8 mouse cellular contexts compared by ENCODE assay signal in genomic region chr10:79873715-79874289, GRCm38 (mm10). TPM values are rescaled to one million over a fixed set of nuclear protein-coding genes. Genes with fewer than 3 reads are reported as not detected.
A peak's percentile ranks its signal among the peaks of the same experiment; 100 is the strongest.
DNase-seq lines count a peak whose midpoint lies in the region; ATAC-seq and TF ChIP-seq lines count a peak whose summit lies in the region.

No protein-coding gene starts in this region.

- peaks cover 21% of the 10 kb centered on the region for H3K4me1 ChIP-seq in erythroblast, embryonic 14.5 days (ENCODE audit: control insufficient read depth)
- H3K4me1 ChIP-seq in testis, adult 2 months (ENCODE audit: control insufficient read depth, insufficient read depth, low read length): peaks cover 8% of the 10 kb centered on the region
- H3K4me1 ChIP-seq in limb, embryonic 13.5 days: peaks cover 22% of the 10 kb centered on the region
- H3K4me1 ChIP-seq in stomach, postnatal 0 days (replicated peaks; ENCODE audit: control insufficient read depth, insufficient read depth): no peaks in the 10 kb centered on the region

- H3K4me2 ChIP-seq in limb, embryonic 13.5 days (replicated peaks): peak overlapping the region; percentile 76
- H3K4me2 ChIP-seq in stomach, postnatal 0 days (replicated peaks; ENCODE audit: low read depth): peak overlapping the region; percentile 97

- H3K36me3 ChIP-seq in erythroblast, embryonic 14.5 days (ENCODE audit: control insufficient read depth): no peaks in the 10 kb centered on the region
- H3K36me3 ChIP-seq in testis, adult 2 months (ENCODE audit: control insufficient read depth, insufficient read depth, low read length): no peaks in the 10 kb centered on the region
- H3K36me3 ChIP-seq in limb, embryonic 13.5 days: peaks cover 28% of the 10 kb centered on the region
- no peaks in the 10 kb centered on the region for H3K36me3 ChIP-seq in stomach, postnatal 0 days (ENCODE audit: control insufficient read depth, insufficient read depth, low read length)

- peak overlapping the region; percentile 40 for H3K4me3 ChIP-seq in erythroblast, embryonic 14.5 days (replicated peaks)
- H3K4me3 ChIP-seq in testis, adult 2 months (ENCODE audit: control insufficient read depth, low read depth, low read length): peak overlapping the region; percentile 14
- peak overlapping the region; percentile 79 for H3K4me3 ChIP-seq in limb, embryonic 13.5 days
- H3K4me3 ChIP-seq in stomach, postnatal 0 days (ENCODE audit: low read depth, low read length): peak overlapping the region; percentile 60

- TF ChIP-seq CTCF in testis, adult 2 months (IDR thresholded peaks at IDR 0.05; ENCODE audit: control insufficient read depth, insufficient read depth, insufficient replicate concordance, low read depth, low read length): no peak
- TF ChIP-seq CTCF in stomach, postnatal 0 days (IDR thresholded peaks at IDR 0.05; ENCODE audit: low read depth): no peak

- no peak for TF ChIP-seq POLR2A in testis, adult 2 months (IDR thresholded peaks at IDR 0.05; ENCODE audit: control insufficient read depth, low read depth, low read length)

- no peak overlapping the region for H3K27ac ChIP-seq in testis, adult 2 months (ENCODE audit: control insufficient read depth, insufficient read depth, low read depth, low read length)
- peak overlapping the region; percentile 86 for H3K27ac ChIP-seq in limb, embryonic 13.5 days
- H3K27ac ChIP-seq in stomach, postnatal 0 days (replicated peaks): no peak overlapping the region

- whole genome bisulfite sequencing in limb, embryonic 13.5 days: 2% methylated on average over 26 of the region's 26 CpGs
- 2% methylated on average over 26 of the region's 26 CpGs for WGBS in stomach, postnatal 0 days

- peaks cover 58% of the 10 kb centered on the region for H3K27me3 ChIP-seq in erythroblast, embryonic 14.5 days (ENCODE audit: control insufficient read depth)
- H3K27me3 ChIP-seq in testis, adult 2 months (ENCODE audit: control insufficient read depth, insufficient read depth, low read length): no peaks in the 10 kb centered on the region
- H3K27me3 ChIP-seq in limb, embryonic 13.5 days: no peaks in the 10 kb centered on the region
- no peaks in the 10 kb centered on the region for H3K27me3 ChIP-seq in stomach, postnatal 0 days (ENCODE audit: control insufficient read depth, insufficient read depth, low read length)

- DNase-seq in testis, postnatal 14 days (ENCODE audit: low spot score): no peak
- no peak for DNase-seq in stomach, postnatal 0 days (ENCODE audit: low spot score)
- no peak for DNase-seq in gastrocnemius, postnatal 25 days
- DNase-seq in right cerebral cortex, adult 2 months (ENCODE audit: low spot score in 2 of 2): no peak

- H3K9me3 ChIP-seq in erythroblast, embryonic 14.5 days (ENCODE audit: control insufficient read depth, low read length): no peaks in the 10 kb centered on the region
- H3K9me3 ChIP-seq in limb, embryonic 13.5 days: no peaks in the 10 kb centered on the region
- H3K9me3 ChIP-seq in stomach, postnatal 0 days (ENCODE audit: control insufficient read depth, low read length): no peaks in the 10 kb centered on the region

- no peak for ATAC-seq in erythroblast, adult 5-6 weeks (replicated peaks; ENCODE audit: low FRiP score, poor library complexity, severe bottlenecking)
- no peak; the same call in 1 of the 2 replicates for ATAC-seq in limb, embryonic 13.5 days (ENCODE audit: low FRiP score, low read depth)
- ATAC-seq in stomach, postnatal 0 days (ENCODE audit: low FRiP score, low TSS enrichment): no peak

- H3K9ac ChIP-seq in limb, embryonic 13.5 days: peak overlapping the region; percentile 94
- peak overlapping the region; percentile 71 for H3K9ac ChIP-seq in stomach, postnatal 0 days (ENCODE audit: low read length)

- no peak for TF ChIP-seq EP300 in stomach, postnatal 0 days (optimal IDR thresholded peaks at IDR 0.05)

RNA-seq across cellular contexts. Expression of gene Prtn3, which starts 0.5 kb away (rescaled TPM):
- 3.5 TPM in 2 replicates for polyA plus RNA-seq in erythroblast, embryonic 14.5 days (2012)
- total RNA-seq in erythroblast, adult 5-6 weeks (2015; ENCODE audit: low replicate concordance): 420 and 449 TPM in 2 replicates
- 114 and 118 TPM in 2 replicates for total RNA-seq in erythroblast, adult 5-6 weeks (2017; ENCODE audit: low replicate concordance)
- 0.72 and 0.90 TPM in 2 replicates for polyA plus RNA-seq in testis, adult 2 months (2012; rRNA removed)
- polyA plus RNA-seq in limb, embryonic 13.5 days (2015; fragmentation: Nextera tagmentation; extraction: Ambion mirVana): 11.1 and 11.3 TPM in 2 replicates
- polyA plus RNA-seq in stomach, postnatal 0 days (2015; fragmentation: Nextera tagmentation; extraction: Ambion mirVana): 0.86 and 0.87 TPM in 2 replicates
- under 1 TPM in 1 of 2 experiments, not detected in 1; 0.35 TPM for total RNA-seq in gastrocnemius, postnatal 25 days (2021)

RNA-seq across cellular contexts. Expression of gene Plppr3, which starts 0.6 kb away (rescaled TPM):
- 0.06 and 0.11 TPM in 2 replicates for polyA plus RNA-seq in erythroblast, embryonic 14.5 days (2012)
- total RNA-seq in erythroblast, adult 5-6 weeks (2015; ENCODE audit: low replicate concordance): 2.1 and 3.1 TPM in 2 replicates
- total RNA-seq in erythroblast, adult 5-6 weeks (2017; ENCODE audit: low replicate concordance): 4.9 and 6.8 TPM in 2 replicates
- polyA plus RNA-seq in testis, adult 2 months (2012; rRNA removed): 1.6 and 2.7 TPM in 2 replicates
- 138 and 142 TPM in 2 replicates for polyA plus RNA-seq in limb, embryonic 13.5 days (2015; fragmentation: Nextera tagmentation; extraction: Ambion mirVana)
- polyA plus RNA-seq in stomach, postnatal 0 days (2015; fragmentation: Nextera tagmentation; extraction: Ambion mirVana): 5.5 and 7.0 TPM in 2 replicates
- under 1 TPM; 0.13 to 0.27 TPM for total RNA-seq in gastrocnemius, postnatal 25 days (2021)

RNA-seq across cellular contexts. Expression of gene Elane, which starts 12.2 kb away (rescaled TPM):
- 1.5 and 1.8 TPM in 2 replicates for polyA plus RNA-seq in erythroblast, embryonic 14.5 days (2012)
- 996 and 1,031 TPM in 2 replicates for total RNA-seq in erythroblast, adult 5-6 weeks (2015; ENCODE audit: low replicate concordance)
- total RNA-seq in erythroblast, adult 5-6 weeks (2017; ENCODE audit: low replicate concordance): 253 and 405 TPM in 2 replicates
- 0.11 and 0.22 TPM in 2 replicates for polyA plus RNA-seq in testis, adult 2 months (2012; rRNA removed)
- 0.29 and 0.86 TPM in 2 replicates for polyA plus RNA-seq in limb, embryonic 13.5 days (2015; fragmentation: Nextera tagmentation; extraction: Ambion mirVana)
- polyA plus RNA-seq in stomach, postnatal 0 days (2015; fragmentation: Nextera tagmentation; extraction: Ambion mirVana): 0.30 and 0.55 TPM in 2 replicates
- not detected for total RNA-seq in gastrocnemius, postnatal 25 days (2021)

RNA-seq across cellular contexts. Expression of gene Cfd, which starts 16.9 kb away (rescaled TPM):
- not detected in 2 replicates for polyA plus RNA-seq in erythroblast, embryonic 14.5 days (2012)
- total RNA-seq in erythroblast, adult 5-6 weeks (2015; ENCODE audit: low replicate concordance): not detected in 2 replicates
- total RNA-seq in erythroblast, adult 5-6 weeks (2017; ENCODE audit: low replicate concordance): not detected in 2 replicates
- polyA plus RNA-seq in testis, adult 2 months (2012; rRNA removed): 18.0 and 33.8 TPM in 2 replicates
- polyA plus RNA-seq in limb, embryonic 13.5 days (2015; fragmentation: Nextera tagmentation; extraction: Ambion mirVana): not detected in 2 replicates
- polyA plus RNA-seq in stomach, postnatal 0 days (2015; fragmentation: Nextera tagmentation; extraction: Ambion mirVana): not detected in 2 replicates
- total RNA-seq in gastrocnemius, postnatal 25 days (2021): 100 to 1,000 TPM in 1 of 2 experiments, 10 to 100 TPM in 1; 12.5 to 381 TPM

RNA-seq across cellular contexts. Expression of gene Ptbp1, which starts 19.6 kb away (rescaled TPM):
- 46.1 and 67.9 TPM in 2 replicates for polyA plus RNA-seq in erythroblast, embryonic 14.5 days (2012)
- 45.2 and 66.7 TPM in 2 replicates for total RNA-seq in erythroblast, adult 5-6 weeks (2015; ENCODE audit: low replicate concordance)
- total RNA-seq in erythroblast, adult 5-6 weeks (2017; ENCODE audit: low replicate concordance): 38.2 and 53.2 TPM in 2 replicates
- 125 and 126 TPM in 2 replicates for polyA plus RNA-seq in testis, adult 2 months (2012; rRNA removed)
- 347 and 366 TPM in 2 replicates for polyA plus RNA-seq in limb, embryonic 13.5 days (2015; fragmentation: Nextera tagmentation; extraction: Ambion mirVana)
- 99.3 and 103 TPM in 2 replicates for polyA plus RNA-seq in stomach, postnatal 0 days (2015; fragmentation: Nextera tagmentation; extraction: Ambion mirVana)
- total RNA-seq in gastrocnemius, postnatal 25 days (2021): 10 to 100 TPM; 26.8 to 27.1 TPM

Comparison
In these comparisons a context has a peak if more than half of its experiments do, and no peak if none do; other contexts are left out.
1. H3K4me3 ChIP-seq: peak in every context shown above with its lines; median percentile 79 in limb, embryonic 13.5 days; 60 in stomach, postnatal 0 days; 40 in erythroblast, embryonic 14.5 days; 14 in testis, adult 2 months.
2. RNA of gene Plppr3, which starts 0.6 kb away (polyA plus RNA-seq): 138 to 142 TPM in limb, embryonic 13.5 days; 5.5 to 7.0 TPM in stomach, postnatal 0 days, 1.6 to 2.7 TPM in testis, adult 2 months and 0.06 to 0.11 TPM in erythroblast, embryonic 14.5 days; every median in the first group is over 10 times any median in the second.